Mouse (Mus musculus) urinary bladder, adult 2 months (tissue): ENCODE results near the gene Slc35e3. TPM values are rescaled to one million over a fixed set of nuclear protein-coding genes. Genes with fewer than 3 reads are reported as not detected.
"Not testable (repeated sequence)": the region's sequence is repeated elsewhere in the genome, so short reads cannot be mapped to it uniquely, and the experiment has no call there.

ENCODE experiments used
- DNase-seq: peaks from one replicate; pipeline ENCODE4 v3.0.0; 2022; ENCODE audit warnings: low spot score
- polyA plus RNA-seq: library from polyadenylated mRNA; depleted of rRNA; stranded (reverse); fragments of >200 nt; gene quantifications from 2 replicates; pipeline ENCODE4 v1.2.3, GENCODE M21; 2012

The Slc35e3 gene
- polyA plus RNA-seq, 1 experiment = 12.1 TPM

GRCm38 (mm10) chr10:117762281-117762830 lies 16.2 kb upstream of the Slc35e3 start:
- no peak for DNase-seq

DNA sequence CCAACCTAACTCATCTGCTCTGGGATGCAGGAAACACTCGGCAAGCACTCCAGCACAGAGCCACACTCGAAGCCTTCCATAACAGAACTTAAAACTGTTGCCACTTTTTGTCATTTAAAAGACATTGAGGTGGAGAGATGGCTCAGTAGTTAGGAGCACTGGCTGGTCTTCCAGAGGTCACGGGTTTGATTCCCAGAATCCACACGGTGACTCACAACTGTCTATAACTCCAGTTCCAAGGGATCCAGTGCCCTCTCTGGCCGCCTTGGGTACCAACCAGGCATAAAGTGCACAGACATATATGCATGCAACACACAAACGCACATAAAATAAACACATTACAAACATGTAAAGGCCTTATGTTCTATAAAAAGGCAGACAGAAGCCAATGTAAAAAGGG lies 15.4 kb upstream of the Slc35e3 start:
- DNase-seq = no peak

- DNase-seq = no peak
Observed at GRCm38 (mm10) chr10:117760831-117761335, 14.7 kb upstream of the Slc35e3 start.

DNA sequence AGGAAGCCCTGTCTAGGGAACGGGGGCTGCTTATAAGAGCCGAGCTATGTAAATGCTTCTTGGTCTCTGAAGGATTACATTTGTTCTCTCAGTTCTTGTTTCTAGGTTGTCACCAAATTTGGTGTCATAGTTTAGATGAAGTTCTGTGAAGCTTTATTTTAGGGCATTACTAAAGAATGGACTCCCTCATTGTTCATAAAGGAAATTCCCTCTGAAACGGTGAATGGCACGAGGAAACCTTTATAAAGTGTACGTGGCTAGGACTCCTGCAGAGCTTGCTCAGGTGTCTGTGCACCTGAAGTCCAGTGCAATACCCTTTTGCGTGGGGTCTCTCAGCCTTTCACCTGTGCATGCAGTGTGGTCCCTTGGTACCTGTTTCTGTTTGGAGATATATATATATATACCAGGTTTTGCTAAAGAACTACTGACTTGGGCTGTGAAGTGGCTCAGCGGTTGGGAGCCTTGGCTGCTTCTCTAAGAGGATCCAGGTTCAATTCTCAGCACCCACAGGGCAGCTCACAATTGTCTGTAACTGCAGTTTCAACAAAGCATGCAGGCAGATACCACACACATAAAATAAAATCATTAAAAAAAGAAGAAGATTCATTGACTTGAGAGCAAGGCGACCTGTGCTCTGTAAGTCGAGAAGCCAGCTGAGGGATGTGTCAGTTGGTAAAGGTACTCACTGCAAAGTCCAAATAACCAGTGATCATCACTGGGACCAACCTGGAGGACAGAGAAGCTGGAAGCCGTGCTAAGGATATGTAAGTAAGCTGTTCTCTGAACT lies 13.9 kb upstream of the Slc35e3 start:
- no peak for DNase-seq

- DNase-seq = no peak
Observed at GRCm38 (mm10) chr10:117758749-117759727, 12.9 kb upstream of the Slc35e3 start.

- DNase-seq = not testable (repeated sequence)
Observed at GRCm38 (mm10) chr10:117758344-117758743, 12.2 kb upstream of the Slc35e3 start.

- DNase-seq = no peak
Observed at GRCm38 (mm10) chr10:117757796-117758342, 11.7 kb upstream of the Slc35e3 start.

GRCm38 (mm10) chr10:117757259-117757658 lies 11.1 kb upstream of the Slc35e3 start:
- DNase-seq = no peak

GRCm38 (mm10) chr10:117756784-117757183 lies 10.6 kb upstream of the Slc35e3 start:
- no peak for DNase-seq

DNA sequence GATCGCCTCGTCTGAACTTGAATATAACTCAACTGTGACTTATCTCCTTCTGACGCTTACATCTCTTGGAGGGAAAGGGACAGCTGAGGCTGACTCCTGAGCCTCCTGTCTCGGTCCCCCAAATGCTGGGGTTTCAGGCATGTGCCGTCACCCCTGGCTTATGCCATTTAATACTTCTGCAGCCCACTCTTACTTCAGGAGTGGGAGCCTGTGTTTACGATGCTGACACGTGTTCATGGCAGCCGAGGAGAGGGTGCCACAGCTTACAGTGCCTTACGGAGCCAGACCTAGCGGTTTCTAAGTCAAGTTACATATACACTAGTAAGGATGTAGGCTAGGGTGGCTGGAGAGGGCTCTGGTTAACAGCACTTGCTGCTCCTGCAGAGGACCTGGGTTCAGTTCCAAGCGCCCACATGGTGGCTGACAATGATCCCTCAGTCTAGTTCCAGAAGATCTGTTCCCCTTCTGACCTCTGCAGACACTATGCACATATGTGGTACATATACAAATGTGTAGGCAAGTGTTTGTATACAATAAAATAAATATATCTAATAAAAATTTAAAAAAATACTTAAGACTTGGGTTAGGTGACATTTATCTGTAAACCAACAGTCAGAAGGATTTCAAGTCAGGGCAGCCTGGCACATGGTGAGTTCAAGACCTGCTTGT lies 9.8 kb upstream of the Slc35e3 start:
- DNase-seq = no peak

DNA sequence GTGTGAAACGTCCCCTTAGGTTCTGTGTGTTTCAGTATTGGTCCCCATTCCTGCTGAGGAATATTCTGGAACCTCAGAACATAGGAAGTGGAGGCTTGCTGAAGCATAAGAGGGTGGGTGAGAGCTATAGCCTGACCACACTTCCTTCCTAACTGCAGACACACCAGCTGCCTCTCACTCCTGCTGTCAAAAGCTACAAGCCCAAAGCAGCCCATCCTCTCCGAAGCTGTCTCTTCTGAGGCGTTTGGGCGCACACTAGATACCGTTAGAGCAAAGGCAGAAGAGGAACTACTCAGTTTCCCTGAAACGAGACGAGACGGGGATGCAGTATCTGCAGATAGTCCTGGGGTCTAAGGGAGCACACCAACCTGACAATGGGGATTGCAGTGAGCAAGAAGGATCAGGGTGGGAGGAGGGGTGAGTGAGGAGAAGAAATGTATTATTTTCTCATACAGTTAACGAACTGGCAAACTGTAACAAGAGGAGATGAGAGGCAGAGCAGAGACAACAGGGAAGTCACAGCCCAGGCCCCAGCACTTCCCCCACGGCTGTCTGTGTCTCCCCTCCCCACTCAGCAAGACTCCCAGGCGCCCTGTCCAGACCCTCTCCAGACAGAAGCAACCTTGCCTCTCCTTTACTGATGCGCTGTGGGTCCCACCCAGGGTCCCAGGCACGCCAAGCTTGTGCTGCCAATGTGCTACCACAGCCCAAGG lies 9.1 kb upstream of the Slc35e3 start:
- DNase-seq = no peak

GRCm38 (mm10) chr10:117754609-117754940 lies 8.4 kb upstream of the Slc35e3 start:
- no peak for DNase-seq

DNA sequence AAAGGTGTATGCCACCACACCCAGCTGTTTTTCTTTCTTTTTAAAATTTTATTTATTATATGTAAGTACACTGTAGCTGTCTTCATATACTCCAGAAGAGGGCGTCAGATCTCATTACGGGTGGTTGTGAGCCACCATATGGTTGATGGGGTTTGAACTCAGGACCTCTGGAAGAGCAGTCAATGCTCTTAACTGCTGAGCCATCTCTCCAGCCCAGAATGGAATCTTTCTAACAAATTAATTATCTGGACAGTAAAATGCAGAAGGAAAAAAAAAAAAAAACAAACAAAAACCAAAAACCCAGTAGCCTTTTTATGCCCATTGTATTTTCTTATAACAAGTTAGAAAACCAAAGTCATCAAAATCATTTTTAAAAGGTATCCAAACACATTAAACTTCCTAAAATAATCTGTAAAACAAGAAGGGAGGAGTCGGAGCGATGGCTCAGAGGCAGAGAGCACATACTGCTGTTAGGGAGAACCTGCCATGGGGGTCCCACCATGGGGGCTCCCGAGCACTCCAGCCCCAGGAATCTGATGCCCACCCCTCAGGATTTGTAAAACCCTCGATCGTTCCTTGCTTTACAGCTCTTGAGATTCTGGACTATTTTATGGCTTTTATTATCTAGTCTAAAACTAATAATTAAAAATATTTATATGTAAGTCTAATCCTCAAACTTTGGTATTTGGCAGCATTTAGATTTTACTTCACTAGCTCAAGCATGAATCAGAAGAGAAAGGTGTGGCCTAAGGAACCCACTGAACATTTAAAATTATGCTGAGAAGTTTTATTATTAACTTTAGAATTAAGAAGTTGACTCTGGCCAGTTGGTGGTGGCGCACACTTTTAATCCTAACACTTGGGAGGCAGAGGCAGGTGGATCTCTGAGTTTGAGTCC lies 7.8 kb upstream of the Slc35e3 start:
- no peak for DNase-seq

DNA sequence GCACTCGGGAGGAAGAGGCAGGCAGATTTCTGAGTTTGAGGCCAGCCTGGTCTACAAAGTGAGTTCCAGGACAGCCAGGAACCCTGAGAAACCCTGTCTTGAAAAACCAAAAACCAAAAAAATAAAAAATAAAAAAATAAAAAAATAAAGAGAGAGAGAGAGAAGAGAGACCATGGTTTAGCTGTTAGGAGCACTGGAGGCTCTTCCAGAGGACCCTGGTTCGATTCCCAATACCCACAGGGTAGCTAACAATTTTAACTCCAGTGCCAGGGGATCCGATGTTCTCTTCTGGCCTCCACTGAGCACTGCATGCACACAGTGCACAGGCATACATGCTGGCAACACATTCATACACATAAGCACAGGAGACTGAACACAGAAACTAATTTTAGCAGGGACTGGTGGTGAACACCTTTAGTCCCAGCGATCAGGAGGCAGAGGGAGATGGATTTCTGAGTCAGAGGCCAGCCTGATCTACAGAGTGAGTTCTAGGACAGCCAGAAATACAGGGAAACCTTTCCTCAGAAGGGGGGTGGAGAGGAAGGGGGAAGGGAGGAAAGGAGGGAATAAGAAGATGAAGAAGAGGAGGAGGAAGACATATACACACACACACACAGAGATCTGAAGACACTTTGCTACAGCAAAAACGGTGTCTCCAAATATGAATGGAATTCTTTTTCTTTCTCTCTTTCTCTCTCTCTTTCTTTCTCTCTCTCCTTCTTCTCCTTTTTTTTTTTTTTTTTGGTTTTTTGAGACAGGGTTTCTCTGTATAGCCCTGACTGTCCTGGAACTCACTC lies 6.9 kb upstream of the Slc35e3 start:
- DNase-seq = no peak

DNA sequence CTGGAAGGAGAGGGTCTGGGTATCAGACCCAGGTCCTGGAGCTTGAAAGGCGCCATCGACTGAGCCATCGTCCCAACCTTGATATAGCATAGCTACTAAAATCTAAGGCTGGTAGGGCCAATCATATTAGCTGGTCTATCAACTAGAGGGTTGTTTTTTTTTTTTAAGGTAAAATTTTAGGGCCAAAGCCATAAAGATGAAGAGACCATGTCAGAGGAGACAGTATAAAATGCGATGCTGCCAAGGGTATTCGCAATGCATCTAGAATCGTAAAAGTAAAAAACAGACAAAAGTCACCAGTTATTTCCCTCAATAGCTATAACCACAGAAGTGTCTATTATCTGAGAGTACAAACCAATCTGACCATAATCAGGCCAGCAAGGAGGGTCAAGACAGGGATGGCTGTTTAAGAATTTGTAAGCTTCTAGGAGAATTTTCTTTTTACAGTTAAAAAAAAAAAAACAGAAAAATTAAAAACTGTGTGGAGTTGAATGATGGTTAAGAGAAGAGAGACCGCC lies 6.2 kb upstream of the Slc35e3 start:
- DNase-seq = no peak

- no peak for DNase-seq
Observed at GRCm38 (mm10) chr10:117751744-117752143, 5.6 kb upstream of the Slc35e3 start.

DNA sequence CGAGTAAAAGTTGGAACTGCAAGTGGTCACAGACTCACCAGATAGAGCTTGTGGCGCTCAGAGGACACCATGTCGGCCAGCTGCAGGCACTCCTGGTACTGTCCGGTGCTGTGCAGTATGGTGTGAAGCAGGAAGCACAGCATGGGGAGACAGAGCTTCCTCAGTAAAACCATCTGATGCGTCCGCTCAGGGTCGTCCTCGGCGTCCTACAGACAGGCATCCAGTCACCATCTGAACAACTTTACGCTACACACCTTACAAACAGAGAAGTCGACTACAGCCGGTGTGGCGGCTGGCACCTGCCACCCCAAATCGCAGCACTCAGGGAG lies 5.1 kb upstream of the Slc35e3 start:
- DNase-seq = no peak

GRCm38 (mm10) chr10:117750529-117751281 lies 4.5 kb upstream of the Slc35e3 start:
- no peak for DNase-seq
